Mouse (Mus musculus) layer of hippocampus, adult 11-12 months (tissue): ENCODE data around the gene Smap2.

ENCODE experiments used
- DNase-seq: peaks from one replicate; pipeline ENCODE4 v3.0.0; 2022; ENCODE audit warnings: low spot score

Smap2 gene

DNA sequence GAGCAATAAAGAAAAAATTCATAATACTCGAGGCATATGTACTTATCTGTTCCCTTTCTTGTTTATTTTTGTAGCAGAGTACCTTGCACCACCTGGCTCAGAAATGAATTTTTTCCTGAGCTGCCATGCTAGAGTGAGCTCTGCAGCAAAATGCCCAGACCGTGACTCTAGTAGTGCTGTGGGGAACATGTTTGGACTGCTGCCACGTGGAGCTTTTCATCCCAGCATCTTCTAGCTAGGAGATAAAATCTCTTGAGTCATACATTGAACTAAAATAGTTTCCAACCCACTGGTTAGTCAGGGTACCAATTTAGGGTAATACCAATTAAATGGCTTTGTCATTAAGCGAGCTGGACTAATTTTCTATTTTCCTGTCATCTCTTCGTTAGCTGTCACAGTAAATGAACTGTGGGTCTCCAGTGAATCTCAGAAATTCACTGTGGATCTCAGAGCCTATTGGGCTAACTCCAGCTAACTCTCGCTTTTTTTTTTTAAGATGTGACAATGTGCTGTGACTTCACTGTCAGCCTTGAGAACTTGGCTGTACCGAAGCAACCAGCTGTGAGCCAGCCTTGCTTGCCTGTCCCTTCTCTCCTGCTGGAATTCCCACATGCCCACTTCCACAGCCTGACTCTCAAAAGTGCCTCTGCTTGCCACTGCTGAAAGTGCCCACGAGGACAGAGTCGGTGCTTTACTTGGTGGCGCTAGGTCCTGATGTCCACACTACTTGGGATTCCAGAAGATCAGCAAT lies 3.2 kb upstream of the Smap2 start:
- DNase-seq, result no peak

DNA sequence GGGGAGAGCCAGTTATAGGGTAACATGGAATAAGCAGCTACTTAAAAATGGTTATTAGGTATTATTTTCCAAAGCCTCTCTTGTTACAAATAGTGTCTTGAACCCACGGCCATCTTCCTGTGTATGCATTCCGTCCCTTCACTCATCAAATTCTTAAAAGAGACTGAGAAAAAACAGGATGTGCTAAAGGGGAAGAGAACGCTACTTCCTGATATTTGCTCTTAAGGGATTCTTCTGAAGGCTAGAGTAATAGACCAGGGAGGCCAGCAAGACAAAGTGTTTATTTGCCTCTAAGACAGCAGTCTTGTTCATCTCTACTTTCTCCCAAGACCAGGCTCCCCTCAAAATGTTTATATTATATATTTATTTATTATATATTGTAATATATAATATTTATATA lies 1.2 kb upstream of the Smap2 start:
- DNase-seq, result no peak

DNA sequence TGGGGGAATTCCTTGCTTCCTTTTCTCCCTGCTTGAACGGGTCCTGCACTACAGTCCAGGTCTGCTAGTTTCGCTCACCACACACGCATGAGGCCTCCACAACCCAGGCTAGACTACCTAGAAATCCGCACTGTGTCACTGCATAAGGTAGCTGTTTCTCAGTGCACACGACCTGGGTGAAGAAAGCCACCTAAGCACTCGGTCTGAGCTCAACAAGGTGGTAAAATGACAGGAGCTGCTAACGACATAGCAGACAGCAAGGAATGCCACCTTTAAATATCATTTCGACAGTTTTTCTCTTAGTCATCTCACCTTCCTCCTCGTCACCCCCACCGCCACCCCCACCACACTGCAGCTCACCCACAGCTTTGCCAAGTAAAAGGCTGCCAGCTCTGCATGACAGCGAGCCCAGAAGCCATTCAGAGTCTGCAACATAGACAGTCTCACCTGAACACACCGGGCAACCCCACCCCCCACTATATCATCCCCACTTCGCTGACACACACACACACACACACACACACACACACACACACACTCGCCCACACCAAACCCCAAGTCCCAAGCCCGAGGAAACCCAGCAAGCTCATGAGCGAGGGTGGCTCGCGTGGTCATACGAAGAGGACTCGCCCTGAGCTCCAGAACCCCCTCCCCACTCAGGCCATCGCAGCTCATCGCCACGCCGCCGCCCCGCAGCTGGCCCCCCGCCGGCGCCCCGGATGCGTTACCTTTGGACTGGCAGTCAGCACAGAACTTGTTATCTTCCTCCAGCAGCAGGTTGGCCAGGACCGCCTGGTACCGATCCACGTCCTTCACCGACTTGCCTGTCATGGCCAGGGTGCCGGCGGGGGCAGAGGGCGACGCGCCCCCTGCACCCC lies 787 bp downstream of the Smap2 start:
- peak; percentile 41 for DNase-seq

DNA sequence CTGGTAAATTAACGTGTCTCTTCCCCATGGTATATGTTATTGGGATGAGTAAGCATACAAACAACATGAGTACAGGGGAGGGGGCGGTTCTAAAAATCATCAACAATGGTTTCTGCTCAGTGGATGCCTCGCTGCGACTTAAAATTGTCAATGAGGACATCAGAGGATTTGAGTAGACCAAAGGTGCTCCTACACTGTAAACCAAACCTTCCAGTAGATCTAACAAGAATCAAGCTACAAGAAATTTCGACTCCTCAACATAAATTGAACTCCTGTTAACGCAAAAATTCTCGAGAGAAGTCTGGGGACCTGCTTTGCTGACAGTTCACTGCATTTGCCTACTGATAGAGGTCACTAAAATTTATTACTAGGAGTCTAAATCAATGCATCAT lies 1.8 kb downstream of the Smap2 start:
- DNase-seq, result no peak

DNA sequence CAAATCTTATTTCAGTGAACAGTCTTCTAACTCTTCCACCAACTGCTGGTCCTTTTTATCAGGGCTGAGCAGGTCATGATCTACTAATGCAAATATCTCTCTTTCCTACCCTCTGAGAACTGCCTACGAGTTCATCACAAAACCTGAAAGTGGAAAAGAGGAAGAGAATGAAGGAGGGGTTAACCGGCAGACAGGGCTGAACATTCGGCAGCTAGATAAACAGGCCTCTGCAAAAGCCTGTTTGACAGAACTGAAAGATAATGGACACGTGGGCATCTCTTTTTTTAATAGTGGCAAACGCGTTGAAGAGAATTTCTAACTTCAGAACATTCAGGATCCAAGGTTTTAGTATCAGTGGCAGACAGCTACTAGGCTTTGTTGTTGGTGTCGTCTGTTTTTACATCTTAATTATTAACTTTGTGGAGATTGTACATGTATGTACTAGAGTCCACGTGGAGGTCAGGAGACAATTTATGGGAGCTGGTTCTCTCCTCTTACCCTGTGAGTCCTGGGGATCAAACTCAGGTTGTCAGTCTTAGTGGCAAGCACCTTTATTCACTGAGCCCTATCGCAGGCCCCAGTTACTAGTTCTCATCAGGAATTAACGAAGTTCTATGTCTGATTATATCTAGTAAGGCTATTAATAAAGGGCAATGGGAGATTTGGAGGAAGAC lies 2.3 kb downstream of the Smap2 start:
- DNase-seq, result no peak

DNA sequence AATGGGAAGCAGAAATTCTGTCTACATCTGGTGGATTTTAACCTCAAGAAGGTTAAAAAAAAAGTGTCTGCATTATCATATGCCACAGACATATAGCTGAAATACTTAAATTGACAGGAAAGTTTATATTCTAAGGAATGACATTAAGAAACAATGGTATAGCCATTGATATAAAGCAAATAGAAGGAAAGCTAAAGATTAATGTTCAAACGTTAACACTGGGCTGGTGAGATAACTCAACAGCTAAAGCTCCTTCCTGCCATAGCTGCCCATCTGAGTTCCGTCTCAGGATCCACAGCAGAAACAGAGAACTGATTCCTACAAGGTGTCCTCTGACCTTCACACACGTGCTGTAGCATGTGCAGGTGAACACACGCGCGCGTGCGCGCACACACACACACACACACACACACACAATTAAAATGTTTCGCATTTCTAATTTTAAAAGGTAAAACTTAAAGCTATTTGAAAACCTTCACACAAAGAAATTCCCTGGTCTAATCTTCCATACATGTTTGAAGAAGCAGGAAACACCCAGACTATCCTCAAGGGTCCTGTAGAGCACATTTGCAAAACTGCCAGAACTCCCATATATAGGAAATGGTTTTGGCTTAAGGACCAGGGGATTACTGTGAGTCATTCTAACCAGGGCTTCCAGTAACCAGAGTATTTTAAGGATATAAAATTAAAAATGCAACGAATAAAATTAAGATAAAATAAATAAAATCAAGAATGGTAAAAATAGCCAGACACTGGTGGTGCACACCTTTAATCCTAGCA lies 6.1 kb downstream of the Smap2 start:
- DNase-seq, result no peak

DNA sequence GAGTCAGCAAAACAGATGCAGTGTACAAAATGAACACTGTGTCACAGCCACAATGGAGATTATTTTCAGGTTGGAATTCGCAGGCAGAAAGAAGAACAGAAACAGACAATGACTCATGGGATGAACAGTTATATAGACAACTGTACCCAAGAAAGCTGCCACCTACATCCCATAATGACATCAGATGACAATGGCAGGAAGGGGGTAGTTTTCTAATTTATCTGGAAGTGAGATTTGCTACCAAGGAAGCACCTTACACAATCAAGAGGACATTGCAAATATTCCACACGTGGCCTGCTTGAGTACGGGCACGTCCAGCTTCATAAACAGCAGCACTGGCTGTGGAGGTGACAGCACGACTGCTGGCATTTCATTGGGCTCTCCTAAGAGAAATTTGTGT lies 7.9 kb downstream of the Smap2 start:
- no peak for DNase-seq

DNA sequence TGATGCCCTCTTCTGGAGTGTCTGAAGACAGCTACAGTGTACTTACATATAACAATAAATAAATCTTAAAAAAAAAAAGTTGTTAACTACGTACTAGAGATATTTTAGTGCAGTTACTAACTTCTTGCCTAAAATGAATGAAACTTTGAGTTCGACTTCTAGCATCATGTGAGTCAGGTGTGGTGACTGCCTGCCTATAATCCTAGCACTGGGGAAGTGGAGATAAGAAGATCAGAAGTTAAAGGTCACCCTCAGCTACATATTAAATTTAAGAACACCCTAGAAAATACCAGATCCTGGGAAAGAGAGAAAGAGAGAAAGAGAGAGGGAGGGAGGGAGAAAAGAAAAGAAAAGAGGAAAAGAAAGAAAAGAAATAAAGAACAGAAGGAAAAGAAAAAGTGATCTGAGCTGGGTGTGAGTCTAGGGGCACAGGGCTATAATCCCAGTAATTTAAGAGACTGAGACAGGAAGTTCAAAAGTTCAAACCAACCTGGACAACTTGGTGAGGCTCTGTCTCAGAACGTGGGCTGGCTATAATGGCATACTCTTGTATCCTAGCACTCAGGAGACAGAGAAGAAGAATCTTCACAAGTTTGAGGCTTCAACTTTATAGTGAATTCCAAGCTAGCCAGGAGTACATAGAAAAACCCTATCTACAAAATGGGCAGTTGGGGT lies 8.8 kb downstream of the Smap2 start:
- DNase-seq, result no peak

DNA sequence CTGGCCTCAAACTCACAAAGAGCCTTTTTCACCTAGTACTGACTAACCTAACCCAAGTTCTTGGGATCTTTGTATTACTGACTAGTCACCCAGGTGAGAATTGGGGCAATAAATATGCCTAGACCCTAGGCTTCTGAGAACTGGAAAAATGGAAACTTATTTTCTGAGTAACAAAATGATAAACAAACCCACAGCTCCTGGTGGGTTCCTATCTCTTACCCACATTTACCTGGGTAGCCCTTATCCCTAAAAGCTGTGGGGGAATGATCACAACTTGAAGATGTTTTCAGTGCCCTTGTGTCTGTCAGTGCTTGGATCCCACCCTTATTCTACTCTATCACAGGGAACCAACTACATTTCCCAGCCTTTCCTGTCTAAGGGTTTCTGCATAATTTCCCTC lies 10.0 kb downstream of the Smap2 start:
- DNase-seq, result no peak

DNA sequence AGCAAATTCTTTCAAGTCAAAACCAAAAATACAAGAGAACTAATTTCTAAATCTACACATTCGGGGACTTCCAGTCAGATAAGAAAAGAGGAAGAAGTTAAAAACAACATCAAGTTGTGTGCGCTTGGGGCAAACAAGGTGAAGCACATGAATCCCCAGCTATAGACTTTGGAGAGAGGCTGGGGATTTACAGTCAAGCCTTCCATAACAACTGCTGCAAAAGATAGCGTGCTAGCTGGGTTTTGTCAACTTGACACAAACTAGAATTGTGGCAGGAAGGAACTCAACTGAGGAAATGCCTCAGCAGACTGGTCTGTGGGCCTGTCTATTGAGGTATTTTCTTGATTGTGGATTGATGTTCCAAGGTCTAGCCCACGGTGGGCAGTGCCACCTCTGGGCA lies 12.4 kb downstream of the Smap2 start:
- no peak for DNase-seq

DNA sequence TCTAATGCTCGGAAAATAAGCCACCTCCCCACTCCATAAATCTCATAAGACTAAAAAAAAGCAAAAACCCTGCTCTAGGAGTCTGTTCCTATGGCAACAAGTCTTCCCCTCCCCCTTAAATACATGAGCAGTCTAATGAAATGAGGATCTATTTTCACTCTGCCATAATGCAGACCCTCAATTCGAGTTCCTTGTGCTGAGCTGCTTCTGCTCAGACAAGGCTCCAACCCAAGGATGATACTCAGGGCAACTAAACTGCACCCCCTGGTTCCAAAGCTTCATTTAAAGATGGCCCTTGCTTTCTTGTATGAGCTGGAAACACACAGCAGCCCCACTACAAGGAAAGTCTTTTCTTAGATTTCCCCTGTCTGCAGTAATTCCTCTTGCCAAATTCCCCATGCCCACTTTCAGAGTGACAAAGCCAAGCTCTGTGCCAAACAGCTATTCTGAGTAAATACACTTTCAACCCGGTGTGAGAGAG lies 13.4 kb downstream of the Smap2 start:
- DNase-seq, result no peak

DNA sequence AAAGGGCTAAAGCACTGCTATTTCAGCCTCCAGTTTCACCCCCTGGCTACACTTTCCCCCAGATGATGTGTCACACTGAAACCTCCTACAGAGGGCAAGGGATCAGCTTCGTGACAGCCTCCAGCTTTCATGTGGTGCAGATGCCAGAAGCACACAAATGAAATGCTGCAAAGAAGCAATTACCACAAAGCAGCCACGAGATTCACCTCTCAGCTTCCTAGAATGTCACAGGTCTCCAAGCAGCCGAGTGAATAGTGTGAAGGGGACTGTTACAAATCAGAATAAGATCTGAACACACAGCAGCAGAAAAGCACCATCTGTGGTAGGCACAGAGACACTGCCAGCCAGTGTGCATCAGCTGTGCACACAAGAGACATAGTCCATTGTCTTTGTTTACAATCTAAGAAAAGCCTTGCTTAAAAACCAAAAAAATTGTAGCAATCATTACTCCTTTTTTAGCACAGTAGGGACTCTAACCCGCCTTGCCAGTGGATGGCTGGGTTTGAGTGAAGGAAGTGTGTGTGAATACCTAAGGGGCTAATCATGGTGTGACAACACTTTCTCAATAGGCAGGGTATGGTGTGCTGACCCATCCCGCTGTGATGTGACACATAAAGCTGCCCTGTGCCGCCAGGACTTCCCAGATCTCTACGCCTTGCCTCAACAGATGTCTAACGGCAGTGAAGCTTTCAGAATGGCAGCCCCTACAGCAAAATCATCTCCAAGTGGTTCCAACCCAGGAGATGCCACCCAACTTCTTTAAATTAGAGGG lies 14.5 kb downstream of the Smap2 start:
- no peak for DNase-seq

DNA sequence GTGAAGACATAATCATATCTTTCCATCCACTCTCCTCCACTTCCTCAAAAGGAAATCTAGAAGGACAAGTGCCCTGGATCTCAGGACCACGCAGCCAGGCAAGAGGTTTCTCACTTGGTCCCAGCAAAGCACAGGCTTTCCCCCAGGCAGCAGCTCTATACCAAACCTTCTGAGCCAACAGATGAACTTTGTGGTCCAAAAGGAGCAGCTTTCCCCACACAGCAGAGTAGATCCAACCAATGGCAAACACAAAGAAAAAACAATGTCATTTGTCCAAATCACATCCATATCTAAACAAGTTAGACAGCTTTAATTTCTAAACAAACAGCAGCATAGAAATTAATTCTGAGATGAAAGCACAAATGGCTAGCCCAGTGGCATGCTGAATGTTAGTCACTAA lies 15.4 kb downstream of the Smap2 start:
- DNase-seq, result no peak

DNA sequence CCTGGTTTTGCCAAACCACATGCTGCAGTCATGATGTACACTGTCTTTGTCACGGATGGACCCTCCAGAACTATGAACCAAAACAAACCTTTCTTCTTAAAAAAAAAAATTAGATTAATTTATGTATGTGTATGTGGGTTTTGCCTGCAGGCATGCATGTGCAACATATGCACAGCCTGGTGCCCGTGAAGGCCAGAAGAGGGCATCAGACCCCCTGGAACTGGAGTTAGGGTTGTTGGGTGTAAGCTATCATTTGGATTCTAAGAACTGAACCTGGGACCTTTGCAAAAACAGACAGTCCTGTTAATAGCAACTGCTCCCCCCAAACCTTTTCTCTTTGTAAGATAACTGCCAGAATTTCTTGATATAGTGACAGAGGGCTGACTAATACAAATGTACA lies 16.0 kb downstream of the Smap2 start:
- no peak for DNase-seq

DNA sequence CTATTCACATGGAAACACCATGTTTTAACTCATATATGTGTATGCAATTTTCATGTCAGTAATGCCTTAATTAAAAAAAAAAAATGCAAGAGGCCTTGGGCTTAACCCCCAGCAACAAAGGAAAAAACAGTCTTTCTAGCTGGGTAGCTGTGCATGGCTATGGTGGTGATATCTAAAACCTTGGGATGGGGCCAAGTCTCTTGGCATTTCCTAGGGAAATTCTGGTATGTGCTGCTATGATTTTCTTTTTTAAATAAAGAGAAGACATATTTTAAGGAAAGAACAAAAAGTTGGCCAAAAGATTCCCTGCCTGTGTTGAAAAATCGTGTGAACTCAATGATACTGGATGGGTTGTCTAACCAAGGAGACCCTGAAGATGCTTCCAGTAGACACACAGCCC lies 21.1 kb downstream of the Smap2 start:
- DNase-seq, result no peak

DNA sequence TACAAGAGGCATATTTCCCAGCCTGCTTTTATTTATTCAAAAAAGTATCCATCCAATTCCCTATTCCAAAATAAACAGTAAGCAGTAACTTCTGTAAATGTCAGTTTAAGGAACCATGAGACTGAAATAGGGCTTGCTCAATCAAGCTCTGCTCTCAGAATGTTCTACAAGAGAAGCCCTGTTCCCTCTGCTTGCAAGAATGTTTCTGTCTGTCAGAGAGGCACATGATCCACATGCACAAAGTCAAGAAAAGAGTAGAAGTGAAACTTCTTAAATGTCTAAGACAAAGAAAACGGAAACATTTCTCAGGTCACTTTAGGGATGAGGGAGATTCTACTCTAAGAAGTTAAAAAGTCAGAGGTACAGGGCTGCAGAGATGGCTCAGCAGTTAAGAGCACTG lies 24.0 kb downstream of the Smap2 start:
- no peak for DNase-seq

DNA sequence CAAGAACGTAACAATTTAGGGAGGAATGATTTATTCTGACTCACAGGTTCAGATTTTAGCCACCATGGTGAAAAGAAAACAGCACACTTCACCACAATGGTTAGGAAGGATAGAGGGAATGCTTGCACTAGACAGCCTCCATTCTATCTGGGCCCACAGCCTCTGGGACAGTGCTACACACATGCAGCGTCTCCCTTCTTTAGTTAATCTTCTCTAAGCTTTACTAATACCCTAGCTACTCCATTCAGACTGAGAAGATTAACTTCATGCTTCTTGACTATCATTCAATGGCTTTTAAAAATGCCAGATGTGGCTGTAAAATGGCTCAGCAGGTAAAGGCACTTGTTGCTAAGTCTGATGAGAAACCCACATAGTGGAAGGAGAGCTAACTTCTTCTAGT lies 24.8 kb downstream of the Smap2 start:
- no peak for DNase-seq

DNA sequence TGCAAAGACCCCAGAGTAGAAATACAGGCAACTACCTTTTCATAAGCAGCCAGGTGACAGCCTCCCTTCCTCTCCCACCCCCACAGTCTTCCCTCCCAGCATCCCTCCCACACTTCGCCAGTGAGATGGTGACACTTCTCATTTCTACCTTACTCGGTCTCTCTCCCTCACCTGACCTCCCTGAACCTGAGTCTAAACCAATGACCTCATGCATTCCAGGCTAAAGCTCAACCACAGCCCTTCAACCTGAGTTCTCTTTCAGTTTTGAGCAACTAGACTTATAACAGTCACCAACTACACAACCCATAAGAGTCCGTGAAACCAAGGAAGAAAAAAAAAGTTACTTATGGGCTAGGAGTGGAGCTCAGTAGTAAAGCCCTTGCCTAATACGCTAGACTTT lies 29.7 kb downstream of the Smap2 start:
- DNase-seq, result no peak

DNA sequence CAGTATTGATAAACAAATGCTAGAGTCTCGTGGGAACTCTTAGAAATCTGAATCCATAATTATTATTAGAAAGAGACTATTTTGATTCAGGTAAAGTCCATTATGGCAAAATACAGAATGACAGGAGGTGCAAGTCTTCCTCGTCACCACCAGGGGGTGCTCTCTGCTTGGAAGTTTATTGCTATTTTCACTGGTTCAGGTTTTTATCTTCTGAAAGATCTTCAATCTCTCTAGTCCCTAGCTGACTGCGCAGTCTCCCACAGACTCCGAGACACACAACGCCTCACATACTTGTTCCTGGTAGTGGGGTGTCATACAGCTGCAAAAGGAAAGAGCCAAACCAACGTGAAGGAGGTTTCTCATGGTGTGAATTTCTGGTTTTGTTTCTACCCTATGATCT lies 30.6 kb downstream of the Smap2 start:
- peak; percentile 41 for DNase-seq

DNA sequence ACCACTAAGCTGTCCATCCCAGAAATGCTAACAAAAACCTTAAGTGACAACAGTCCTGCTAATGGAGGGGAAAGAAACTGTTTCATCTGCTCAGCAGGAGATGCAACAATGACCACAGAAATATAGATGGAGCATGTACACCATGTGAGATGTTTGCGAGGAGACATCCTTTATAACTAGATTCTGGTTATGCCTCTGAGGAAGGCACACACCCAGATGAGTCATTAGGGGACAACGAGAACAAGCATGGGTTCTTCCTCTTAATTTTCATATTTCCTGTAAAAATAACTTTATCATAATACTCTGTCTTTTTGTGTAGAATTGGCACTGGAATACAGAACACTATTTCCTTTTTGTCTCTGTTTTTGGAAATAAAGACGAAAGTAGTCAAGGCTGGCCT lies 38.8 kb downstream of the Smap2 start:
- DNase-seq, result no peak

DNA sequence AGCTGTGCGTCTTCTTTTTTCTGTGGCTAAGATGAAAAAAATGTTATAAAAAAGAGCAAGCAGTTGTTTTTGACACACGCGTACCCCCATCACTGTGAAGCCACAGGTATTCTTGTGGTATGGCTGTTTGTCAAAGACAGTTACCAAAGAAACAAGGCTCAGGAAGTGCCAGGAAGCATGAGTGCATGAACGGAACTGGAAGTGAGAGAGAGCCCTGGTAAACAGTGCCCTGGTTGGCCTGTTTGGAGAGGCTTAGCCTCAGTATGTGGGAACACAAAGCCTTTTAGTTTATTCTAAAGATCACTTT lies 41.7 kb downstream of the Smap2 start:
- no peak for DNase-seq
